Mouse (Mus musculus): Measurements from ENCODE around the gene Hs3st5. TPM values are rescaled to one million over a fixed set of nuclear protein-coding genes. Genes with fewer than 3 reads are reported as not detected.

The Hs3st5 gene
- total RNA-seq, 2 experiments from 2014 or later = 1.3 to 1.5 TPM

DNA sequence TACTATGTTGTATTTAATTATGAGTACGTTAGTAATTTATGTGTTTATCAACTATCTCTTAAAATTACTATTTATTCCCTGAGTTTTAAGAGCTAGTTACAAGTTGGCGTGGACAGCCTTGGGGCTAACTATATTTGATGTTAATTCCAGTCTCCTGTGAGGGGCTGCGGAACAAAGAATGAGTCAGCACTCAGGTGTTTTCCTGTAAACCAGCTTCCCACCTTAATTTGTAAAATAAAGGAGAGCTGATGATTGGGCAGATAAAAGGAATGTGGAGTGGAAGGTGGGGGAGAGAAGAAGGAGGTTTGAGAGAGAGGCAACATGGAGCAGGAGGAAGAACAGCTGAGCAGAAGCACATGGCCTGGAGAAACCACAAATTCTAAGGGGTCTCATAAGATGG, 343.6 kb downstream of the Hs3st5 start:
- no peak overlapping the region for H3K27ac ChIP-seq
- DNase-seq (ENCODE audit: low spot score in 2 of 2) = no peak
- TF ChIP-seq CTCF (conservative IDR thresholded peaks at IDR 0.05) = no peak
- no peak overlapping the region for H3K4me3 ChIP-seq

DNA sequence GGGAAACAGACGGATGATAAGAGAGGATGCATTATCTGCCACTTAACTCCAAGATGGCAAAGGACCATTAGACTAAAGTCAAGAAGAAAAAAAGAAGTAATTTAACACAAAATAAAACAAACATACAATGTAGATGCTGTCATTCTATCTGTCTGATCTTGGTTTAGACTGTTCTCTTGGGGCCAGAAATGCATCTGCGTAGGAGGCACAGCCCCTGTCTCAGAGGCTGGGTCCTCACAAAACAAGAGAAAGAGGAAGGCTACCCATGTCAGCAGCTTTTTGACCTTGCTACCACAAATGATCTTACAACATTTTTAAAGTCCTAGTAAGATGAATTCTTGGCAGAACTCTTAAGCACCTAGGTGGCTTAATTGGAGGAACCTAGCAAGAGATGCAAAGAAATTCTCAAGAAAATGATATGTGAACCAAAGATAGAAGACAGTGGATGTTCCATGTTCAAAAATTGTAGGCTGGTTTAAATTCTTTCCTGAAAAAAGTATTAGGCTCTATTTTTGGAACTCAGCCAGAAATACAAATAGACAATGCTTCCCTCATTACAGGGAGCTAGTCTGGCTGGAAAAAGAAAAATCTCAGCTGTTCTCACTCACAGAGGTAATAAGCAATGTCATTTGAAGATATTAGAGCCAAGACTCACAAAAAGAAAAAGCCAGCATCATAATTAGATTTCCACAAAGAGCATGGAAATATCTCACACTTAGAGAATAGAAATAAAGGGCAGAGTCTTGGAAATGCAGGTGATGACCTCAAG, 355.7 kb downstream of the Hs3st5 start:
- Histone ChIP-seq H3K4me3 (no peak overlapping the region), H3K27ac (no peak overlapping the region)
- no peak for DNase-seq (ENCODE audit: low spot score in 2 of 2)
- TF ChIP-seq CTCF (conservative IDR thresholded peaks at IDR 0.05) = no peak
